Mouse (Mus musculus) testis, adult 2 months (tissue): Measurements from ENCODE around the gene Tmem248.

Source experiments
- CTCF ChIP-seq: fragments of 200-500 bp; IDR thresholded peaks from 2 replicates; pipeline ENCODE4 v1.5.1; 2012; ENCODE audit warnings: low read depth, mild to moderate bottlenecking, inconsistent platforms, low read length, moderate library complexity; ENCODE audit not compliant: control insufficient read depth, insufficient read depth, insufficient replicate concordance
- POLR2A ChIP-seq: fragments of 200-500 bp; IDR thresholded peaks from 2 replicates; pipeline ENCODE4 v1.6.1; 2012; ENCODE audit warnings: low read depth, mild to moderate bottlenecking, inconsistent platforms, low read length, moderate library complexity; ENCODE audit not compliant: control insufficient read depth

- no peak for TF ChIP-seq POLR2A
- TF ChIP-seq CTCF: no peak
These were observed 31.6 kb upstream of the Tmem248 start for GRCm38 (mm10) chr5:130185312-130185711.
